Mouse (Mus musculus) layer of hippocampus, postnatal 36 days (tissue): Measurements from ENCODE around the gene 1700003H04Rik. TPM values are rescaled to one million over a fixed set of nuclear protein-coding genes. Genes with fewer than 3 reads are reported as not detected.
A peak's percentile ranks its signal among the peaks of the same experiment; 100 is the strongest.

Experiments
- DNase-seq, 2 experiments: peaks; one replicate each; pipeline ENCODE4 v3.0.0; 2022
- total RNA-seq, 2 experiments: library from RNA; stranded (reverse); gene quantifications; 2 replicates each; pipeline ENCODE4 v1.2.3; 2021

1700003H04Rik gene
- total RNA-seq = not detected

DNA sequence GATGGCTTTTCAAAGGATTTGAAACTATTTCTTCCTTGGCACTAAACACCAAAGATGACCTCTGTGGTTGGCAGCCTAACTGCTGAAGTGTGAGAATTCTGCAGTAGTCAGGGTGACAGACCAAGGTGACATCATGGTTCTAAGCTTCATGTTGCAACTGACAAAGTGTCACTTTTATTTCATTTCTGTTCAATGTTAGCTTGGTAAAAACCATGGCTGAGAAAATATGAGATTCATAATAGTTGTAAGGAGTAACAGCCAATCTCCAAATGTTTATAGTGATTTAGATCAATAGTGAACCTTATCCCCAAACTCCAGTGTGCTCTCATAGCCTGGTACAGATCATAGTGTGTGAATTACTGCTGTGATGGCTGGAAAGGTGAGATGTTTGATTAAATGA is at the start of gene 1700003H04Rik:
TSS of gene 1700003H04Rik (minus strand) at position 101 of the 400 bp plus-strand sequence.
- no peak for DNase-seq

DNA sequence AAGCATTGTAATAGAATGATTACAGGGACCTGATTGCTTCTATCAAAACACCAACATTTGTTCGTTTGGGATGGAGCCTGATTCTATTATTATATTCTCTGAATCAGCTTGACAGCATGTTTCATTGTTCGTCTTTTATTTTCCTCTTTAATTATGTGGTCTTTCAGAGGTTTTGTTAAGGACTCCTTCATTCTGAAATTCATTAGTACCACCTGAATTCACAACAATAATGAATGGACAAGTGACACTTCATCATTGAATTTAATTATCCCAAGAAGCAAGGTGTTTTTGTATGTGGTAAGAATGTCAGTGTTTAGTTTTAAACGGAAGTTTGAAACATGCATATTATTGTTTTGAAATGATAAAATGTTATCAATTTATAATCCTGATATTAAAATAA is 42.1 kb upstream of the 1700003H04Rik start:
- DNase-seq = no peak

- DNase-seq = peak; percentile 12 to 47
These were observed 32.4 kb upstream of the 1700003H04Rik start for GRCm38 (mm10) chr3:124613287-124613686.

DNA sequence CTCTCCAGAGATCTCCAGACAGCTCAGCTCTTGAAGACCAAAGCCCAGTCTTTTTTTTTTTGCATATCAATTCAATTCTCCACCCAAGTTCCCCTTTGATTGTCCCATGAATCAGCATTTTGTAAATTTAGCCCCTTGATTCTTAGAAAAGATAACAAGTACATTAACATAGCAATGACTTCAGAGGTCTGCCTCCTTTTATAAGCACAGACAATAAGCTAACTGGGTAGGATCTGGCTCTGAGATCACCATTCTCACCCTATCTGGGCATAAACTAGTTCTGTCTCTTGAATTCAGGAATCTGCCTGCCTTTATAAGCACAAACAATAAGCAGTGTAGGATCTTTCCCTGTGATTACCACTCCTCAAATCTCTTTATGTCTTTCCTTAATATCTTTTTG is 29.1 kb upstream of the 1700003H04Rik start:
- no peak for DNase-seq

DNA sequence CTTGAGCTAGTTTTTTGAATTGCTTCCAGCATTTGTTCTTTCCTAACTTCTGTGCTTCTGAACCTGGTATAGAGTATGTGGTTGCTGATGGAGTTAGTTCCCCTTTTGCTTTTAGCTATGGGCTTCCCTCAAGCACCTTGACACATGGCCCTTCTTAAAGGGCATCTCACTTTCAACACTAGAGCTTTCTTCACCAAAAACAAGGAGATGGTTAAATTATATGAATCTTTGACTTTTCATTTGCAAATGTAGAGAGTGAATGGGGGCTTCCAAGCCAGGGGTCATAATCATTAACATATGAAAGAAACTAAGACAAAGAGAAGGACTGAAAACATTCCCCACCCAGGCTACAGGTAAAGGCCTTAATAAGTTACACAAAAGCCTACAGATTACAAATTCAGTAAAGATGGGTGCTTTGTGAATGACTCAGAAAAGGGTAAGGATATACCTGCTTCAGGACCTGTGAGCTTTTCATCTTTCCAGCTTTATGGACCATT is 25.2 kb upstream of the 1700003H04Rik start:
- DNase-seq = no peak

DNA sequence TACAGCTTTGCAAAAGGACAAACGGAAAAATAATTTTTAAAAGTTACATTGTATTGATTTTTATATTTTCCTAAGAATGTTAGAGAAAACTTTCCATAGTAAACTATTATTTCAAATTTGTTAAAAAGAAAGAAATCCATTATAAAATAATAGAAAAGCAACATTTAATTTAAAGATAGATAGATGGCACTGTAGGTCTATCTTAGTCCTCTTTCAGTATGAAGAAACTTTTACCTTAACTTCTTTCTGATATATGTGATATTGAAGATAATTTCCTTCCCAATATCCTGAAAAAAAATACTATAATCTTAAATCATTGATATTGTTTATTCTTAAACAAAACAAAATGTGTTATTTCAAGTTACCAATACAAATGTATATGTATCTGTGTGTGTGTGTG is 24.6 kb upstream of the 1700003H04Rik start:
- DNase-seq = no peak

DNA sequence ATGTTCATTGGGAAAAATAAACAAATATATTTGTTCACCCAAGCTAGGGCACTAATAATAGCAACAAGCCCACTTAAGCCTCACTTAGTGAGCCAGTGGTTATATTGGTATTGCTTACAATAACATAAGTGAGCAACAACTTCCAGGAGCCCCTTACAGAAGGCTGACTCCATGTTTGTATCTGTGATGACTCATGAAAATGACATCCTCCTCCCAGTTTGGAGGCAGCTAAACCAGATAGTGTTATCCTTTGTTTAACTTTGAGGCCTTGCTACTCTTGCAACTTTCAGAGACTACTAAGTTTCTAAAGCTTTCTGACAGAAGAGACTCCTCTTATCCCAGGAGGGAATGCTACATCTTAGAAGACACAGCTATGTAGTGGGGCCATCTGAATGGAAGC is 16.9 kb upstream of the 1700003H04Rik start:
- no peak for DNase-seq

DNA sequence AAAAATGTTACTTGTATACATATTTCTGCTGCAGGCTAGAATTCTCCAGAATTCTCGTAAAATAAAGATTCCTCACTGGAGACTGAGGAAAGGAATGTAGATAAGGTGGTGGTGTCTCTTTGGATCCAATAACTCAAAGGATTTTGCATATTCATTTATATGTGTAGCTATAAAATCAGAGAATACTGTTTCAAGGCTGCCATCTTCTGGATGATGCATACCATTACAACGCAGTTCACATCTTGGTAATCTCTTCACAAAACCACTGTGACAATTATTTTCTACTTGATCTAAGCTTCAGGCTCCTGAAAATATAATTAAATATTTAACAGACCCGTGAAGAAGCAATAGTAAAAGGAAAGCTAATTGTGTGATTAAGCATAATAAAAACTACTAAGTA is 6.6 kb upstream of the 1700003H04Rik start:
- DNase-seq = no peak

DNA sequence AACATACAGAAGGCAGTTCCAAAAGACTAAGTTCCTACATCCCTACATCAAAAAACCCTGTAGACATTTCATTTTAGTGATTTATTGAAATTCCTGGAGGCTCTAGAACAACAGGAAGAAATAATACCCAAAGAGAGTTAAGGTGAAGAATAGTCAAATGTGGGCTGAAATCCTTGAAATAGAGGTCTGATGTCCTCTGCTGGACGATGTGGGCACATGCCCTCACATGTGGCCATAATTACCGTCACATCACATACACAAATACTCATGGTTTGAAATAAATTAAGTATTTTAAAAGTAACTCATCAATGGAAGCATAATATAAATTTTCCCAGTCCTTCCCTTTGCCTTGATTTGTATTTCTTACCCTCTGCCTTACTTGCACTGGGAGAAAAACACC is 4.9 kb upstream of the 1700003H04Rik start:
- no peak for DNase-seq

GRCm38 (mm10) chr3:124557317-124557716 is 23.6 kb downstream of the 1700003H04Rik start:
- DNase-seq = no peak

DNA sequence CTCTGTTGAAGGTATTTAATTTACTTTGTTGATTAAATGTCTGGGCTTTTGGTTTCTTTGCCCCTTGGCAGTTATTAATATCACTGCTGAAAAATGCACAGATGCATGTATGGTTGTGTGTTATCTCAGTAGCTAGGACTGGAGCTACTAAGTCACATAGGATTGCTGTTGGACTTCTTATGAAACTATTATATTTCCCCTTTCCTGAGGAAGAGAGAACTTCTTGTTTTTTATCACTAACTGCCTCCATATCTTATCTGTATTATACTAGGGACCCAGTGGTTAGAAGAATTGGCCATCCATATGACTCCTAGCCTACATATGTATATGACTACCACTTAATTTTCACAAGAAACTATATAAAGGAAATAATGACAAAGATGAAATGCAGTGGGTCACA is 24.9 kb downstream of the 1700003H04Rik start:
- no peak for DNase-seq

DNA sequence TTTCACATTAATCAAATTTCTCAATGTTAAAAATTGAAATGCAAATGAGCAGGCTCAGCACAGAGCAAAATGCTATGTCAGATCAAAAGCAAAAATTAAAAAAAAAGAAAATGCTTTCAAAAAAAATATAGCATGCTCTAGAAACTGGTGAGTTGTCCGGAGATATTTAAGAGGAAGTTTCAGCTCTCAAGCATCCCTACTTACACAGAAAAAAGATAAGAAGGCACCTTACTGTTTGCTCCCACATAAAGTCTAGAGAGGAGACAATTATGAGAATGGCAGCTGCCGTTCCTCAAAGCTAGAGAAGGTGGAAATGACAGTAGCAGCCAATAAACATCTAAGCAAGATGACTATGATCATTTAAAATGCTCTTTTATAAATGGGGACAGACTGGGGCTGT is 25.8 kb downstream of the 1700003H04Rik start:
- no peak for DNase-seq

GRCm38 (mm10) chr3:124548898-124549297 is 32.0 kb downstream of the 1700003H04Rik start:
- DNase-seq = no peak

DNA sequence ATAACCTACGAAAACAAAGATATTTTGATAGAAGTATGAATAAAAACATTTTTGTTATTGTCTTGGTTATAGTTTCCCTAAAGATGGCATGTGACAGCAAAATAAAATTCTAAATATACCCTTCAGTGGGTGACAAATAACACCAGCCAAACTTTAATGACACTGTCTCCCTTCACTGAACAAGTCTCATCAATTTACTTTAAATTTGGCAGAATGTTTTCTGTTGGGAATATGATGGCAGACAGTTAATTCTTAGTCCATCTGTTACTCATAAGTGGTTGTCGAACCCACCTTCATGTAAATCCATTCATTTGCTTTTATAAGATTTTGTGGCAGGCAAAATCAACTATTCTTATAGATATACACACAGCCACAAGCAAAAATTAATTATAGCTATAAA is 42.6 kb downstream of the 1700003H04Rik start:
- DNase-seq = no peak

GRCm38 (mm10) chr3:124536602-124537001 is 44.3 kb downstream of the 1700003H04Rik start:
- no peak for DNase-seq

DNA sequence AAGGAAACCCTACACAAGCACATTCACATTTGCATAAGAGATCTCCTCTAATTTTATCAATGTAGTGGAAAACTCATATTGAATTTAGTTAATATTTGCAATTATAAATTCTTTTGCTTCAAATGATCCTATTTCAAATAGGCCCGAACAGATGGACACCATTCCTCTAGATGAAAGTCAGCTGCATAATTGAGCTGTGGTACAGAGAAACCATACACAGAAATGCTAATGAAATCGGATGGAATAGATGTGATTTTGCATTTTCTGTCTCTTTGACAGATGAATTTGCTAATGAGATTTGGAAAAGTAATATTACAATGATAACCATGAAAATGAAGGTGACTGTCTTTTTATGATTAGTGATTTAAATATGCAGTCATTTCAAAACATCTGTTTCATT is 62.1 kb downstream of the 1700003H04Rik start:
- no peak for DNase-seq

Other genes with a start within 250 kb of the 1700003H04Rik start
- gene 1700006A11Rik, start 155.1 kb downstream of the 1700003H04Rik start, total RNA-seq = not detected